Mouse (Mus musculus): Measurements from ENCODE around the gene Thap7. TPM values are rescaled to one million over a fixed set of nuclear protein-coding genes. Genes with fewer than 3 reads are reported as not detected.
"Not testable (repeated sequence)": the region's sequence is repeated elsewhere in the genome, so short reads cannot be mapped to it uniquely, and the experiment has no call there.

Gene Thap7
- polyA plus RNA-seq, 2 experiments from 2014 or later = 67.5 to 70.8 TPM

GRCm38 (mm10) chr16:17529981-17530586, 852 bp downstream of the Thap7 start:
- no peak for ATAC-seq

- ATAC-seq = no peak
Measured at GRCm38 (mm10) chr16:17528276-17528675, 2.7 kb downstream of the Thap7 start.

GRCm38 (mm10) chr16:17527606-17528005, 3.3 kb downstream of the Thap7 start:
- ATAC-seq = no peak

GRCm38 (mm10) chr16:17526223-17526622, 4.7 kb downstream of the Thap7 start:
- ATAC-seq = no peak

GRCm38 (mm10) chr16:17525524-17525923, 5.4 kb downstream of the Thap7 start:
- no peak for ATAC-seq

GRCm38 (mm10) chr16:17524156-17524555, 6.8 kb downstream of the Thap7 start:
- no peak for ATAC-seq

GRCm38 (mm10) chr16:17518910-17519309, 12.0 kb downstream of the Thap7 start:
- no peak for ATAC-seq

- ATAC-seq = no peak
Measured at GRCm38 (mm10) chr16:17511431-17511830, 19.5 kb downstream of the Thap7 start.

GRCm38 (mm10) chr16:17510686-17511085, 20.2 kb downstream of the Thap7 start:
- no peak for ATAC-seq

GRCm38 (mm10) chr16:17510143-17510542, 20.8 kb downstream of the Thap7 start:
- no peak for ATAC-seq

- peak; percentile 5 for ATAC-seq
Measured at GRCm38 (mm10) chr16:17509240-17509597, 21.7 kb downstream of the Thap7 start.

- peak; percentile 98 for ATAC-seq
Measured at GRCm38 (mm10) chr16:17508546-17509239, 22.2 kb downstream of the Thap7 start, which contains the start of gene Lztr1. Gene Lztr1, plus strand, starts transcription at chr16:17508688.

- not testable (repeated sequence) for ATAC-seq
Measured at GRCm38 (mm10) chr16:17508031-17508430, 22.9 kb downstream of the Thap7 start.

- ATAC-seq = no peak
Measured at GRCm38 (mm10) chr16:17507018-17507552, 23.9 kb downstream of the Thap7 start.

GRCm38 (mm10) chr16:17502681-17503080, 28.3 kb downstream of the Thap7 start:
- no peak for ATAC-seq

GRCm38 (mm10) chr16:17499249-17499883, 31.6 kb downstream of the Thap7 start:
- no peak for ATAC-seq

GRCm38 (mm10) chr16:17496499-17497305, 34.2 kb downstream of the Thap7 start:
- ATAC-seq = no peak

GRCm38 (mm10) chr16:17491896-17492561, 38.9 kb downstream of the Thap7 start:
- ATAC-seq = no peak

GRCm38 (mm10) chr16:17491154-17491553, 39.8 kb downstream of the Thap7 start:
- no peak for ATAC-seq

- no peak for ATAC-seq
Measured at GRCm38 (mm10) chr16:17489469-17490111, 41.3 kb downstream of the Thap7 start, which contains the start of gene Aifm3. Gene Aifm3, plus strand, starts transcription at chr16:17489611.

Data from activated CD4-positive, CD25-positive, alpha-beta regulatory T cell, adult 4 months (primary cell).